Mouse (Mus musculus) MEL (cell line): ENCODE results near the gene Spx.

Experiments
- CHD1 ChIP-seq: IDR thresholded peaks from 2 replicates; pipeline ENCODE4 v1.6.1; 2012; ENCODE audit warnings: low read depth, mild to moderate bottlenecking, inconsistent platforms, low read length, improper control_type of control experiment
- CHD2 ChIP-seq: IDR thresholded peaks from 2 replicates; pipeline ENCODE4 v1.6.1; 2011; ENCODE audit warnings: low read length, improper control_type of control experiment
- CTCF ChIP-seq, 3 experiments: IDR thresholded peaks in 2 of 3; conservative IDR thresholded peaks in 1 of 3; 2 replicates each; pipeline ENCODE4 v1.5.1; 2011 to 2012; ENCODE audit warnings: low read length in 3 of 3, low read depth in 2 of 3, mild to moderate bottlenecking in 2 of 3, improper control_type of control experiment in 1 of 3, inconsistent platforms in 1 of 3, mixed read lengths in 1 of 3, moderate library complexity in 1 of 3; ENCODE audit not compliant: control insufficient read depth in 1 of 3, insufficient read depth in 1 of 3, poor library complexity in 1 of 3, severe bottlenecking in 1 of 3
- E2F4 ChIP-seq: IDR thresholded peaks from 2 replicates; pipeline ENCODE4 v1.6.1; 2011; ENCODE audit warnings: low read depth, low read length, improper control_type of control experiment, borderline replicate concordance
- GABPA ChIP-seq: IDR thresholded peaks from 2 replicates; pipeline ENCODE4 v1.6.1; 2012; ENCODE audit warnings: low read depth, mild to moderate bottlenecking, inconsistent platforms, low read length, improper control_type of control experiment, moderate library complexity
- MAX ChIP-seq: IDR thresholded peaks from 2 replicates; pipeline ENCODE4 v1.6.1; 2011; ENCODE audit warnings: low read length, improper control_type of control experiment
- MEF2A ChIP-seq: IDR thresholded peaks from 2 replicates; pipeline ENCODE4 v1.6.1; 2014; ENCODE audit warnings: low read depth, mild to moderate bottlenecking, inconsistent platforms, low read length, improper control_type of control experiment; ENCODE audit not compliant: poor library complexity, insufficient replicate concordance, severe bottlenecking; ENCODE audit errors: extremely low read depth
- POLR2A ChIP-seq, 2 experiments: IDR thresholded peaks; 2 replicates each; pipeline ENCODE4 v1.6.1; 2011 to 2012; ENCODE audit warnings: low read length in 2 of 2, mild to moderate bottlenecking in 2 of 2, control low read depth in 1 of 2, improper control_type of control experiment in 1 of 2, low read depth in 1 of 2, moderate library complexity in 1 of 2; ENCODE audit not compliant: control insufficient read depth in 1 of 2, insufficient read depth in 1 of 2, poor library complexity in 1 of 2
- TBP ChIP-seq: IDR thresholded peaks from 2 replicates; pipeline ENCODE4 v1.8.0; 2011; ENCODE audit warnings: low read depth, low read length, improper control_type of control experiment
- ZC3H11A ChIP-seq: IDR thresholded peaks from 2 replicates; pipeline ENCODE4 v1.6.1; 2012; ENCODE audit warnings: low read depth, mild to moderate bottlenecking, inconsistent platforms, low read length, improper control_type of control experiment
- ZKSCAN1 ChIP-seq: IDR thresholded peaks from 2 replicates; pipeline ENCODE4 v1.6.1; 2012; ENCODE audit warnings: low read depth, mild to moderate bottlenecking, inconsistent platforms, low read length, improper control_type of control experiment, moderate library complexity

DNA sequence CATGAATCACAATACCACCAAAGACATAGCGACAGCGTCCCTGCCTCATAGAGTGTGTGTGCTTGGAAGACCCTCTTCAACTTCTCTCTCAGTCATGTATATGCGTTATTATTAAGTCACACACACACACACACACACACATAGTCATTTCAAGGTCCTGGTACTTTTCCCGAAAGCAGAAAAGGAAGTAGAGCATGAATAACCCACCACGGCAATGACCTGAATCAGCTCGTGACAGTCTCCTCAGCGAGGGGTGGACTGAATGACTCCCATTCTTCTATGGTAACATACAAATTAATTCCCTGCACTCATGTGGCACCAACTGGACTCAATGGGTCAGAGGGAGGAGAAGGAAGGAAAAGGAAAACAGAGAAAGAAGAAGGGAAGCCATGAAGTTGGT is 11.7 kb downstream of the Spx start:
- TF ChIP-seq CHD2 (no peak), POLR2A (IDR thresholded peaks at IDR 0.05; ENCODE audit: control insufficient read depth in 1 of 2, insufficient read depth in 1 of 2, low read depth in 1 of 2, low read length in 2 of 2, poor library complexity in 1 of 2) (no peak), ZKSCAN1 (no peak), CTCF (IDR thresholded peaks at IDR 0.05 in 2 of 3, conservative IDR thresholded peaks at IDR 0.05 in 1 of 3; ENCODE audit: control insufficient read depth in 1 of 3, insufficient read depth in 1 of 3, low read depth in 2 of 3, low read length in 3 of 3, poor library complexity in 1 of 3, severe bottlenecking in 1 of 3) (no peak), ZC3H11A (no peak), GABPA (no peak), MAX (no peak), E2F4 (no peak), CHD1 (no peak), TBP (no peak), MEF2A (no peak)
